Mouse (Mus musculus) spleen, embryonic (tissue): Measurements from ENCODE around the gene Fndc3b.
"Not testable (repeated sequence)": the region's sequence is repeated elsewhere in the genome, so short reads cannot be mapped to it uniquely, and the experiment has no call there.

Source experiments
- CTCF ChIA-PET: fragments of 350-600 bp; sonication (Branson Sonifier 250); formaldehyde crosslinking; loops from one replicate; lab custom pipeline; 2022; lab: Charles Lee

Gene Fndc3b

DNA sequence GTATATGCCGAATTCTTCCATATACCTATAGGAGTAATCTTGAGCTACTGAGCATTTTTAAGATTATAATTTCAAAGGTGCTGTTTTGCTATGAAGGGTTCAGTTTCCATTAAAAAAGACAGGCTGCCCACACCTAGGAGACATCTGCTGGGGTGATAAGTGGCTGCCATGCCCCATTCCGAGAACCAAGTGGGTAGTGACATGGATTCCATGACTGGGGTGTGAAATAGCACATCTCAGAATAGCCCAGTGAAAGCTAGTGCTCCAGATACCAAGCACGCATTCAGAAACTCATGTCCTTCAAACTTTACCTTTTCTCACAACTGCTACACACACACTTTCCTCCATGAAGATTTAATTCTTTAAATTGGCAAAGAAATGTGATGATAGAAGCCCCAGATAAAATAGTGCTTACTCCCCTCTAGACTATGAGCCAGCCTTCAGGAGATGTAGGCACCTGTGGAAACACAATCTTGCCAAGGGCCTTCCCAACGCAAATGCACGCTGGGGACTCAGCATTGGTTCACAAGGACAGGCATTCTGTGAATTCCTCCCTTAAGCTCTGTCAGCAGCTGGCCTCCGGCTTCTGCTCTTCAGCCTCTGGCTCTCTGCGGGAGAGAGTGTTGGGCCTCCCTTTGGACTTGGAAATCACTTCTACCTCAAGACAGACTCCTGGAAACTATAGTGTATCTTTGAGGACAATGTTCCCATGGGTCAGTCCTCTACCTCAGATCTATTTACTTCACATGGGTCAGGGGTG, 207.6 kb downstream of the Fndc3b start:
- CTCF ChIA-PET, result no interaction called here

DNA sequence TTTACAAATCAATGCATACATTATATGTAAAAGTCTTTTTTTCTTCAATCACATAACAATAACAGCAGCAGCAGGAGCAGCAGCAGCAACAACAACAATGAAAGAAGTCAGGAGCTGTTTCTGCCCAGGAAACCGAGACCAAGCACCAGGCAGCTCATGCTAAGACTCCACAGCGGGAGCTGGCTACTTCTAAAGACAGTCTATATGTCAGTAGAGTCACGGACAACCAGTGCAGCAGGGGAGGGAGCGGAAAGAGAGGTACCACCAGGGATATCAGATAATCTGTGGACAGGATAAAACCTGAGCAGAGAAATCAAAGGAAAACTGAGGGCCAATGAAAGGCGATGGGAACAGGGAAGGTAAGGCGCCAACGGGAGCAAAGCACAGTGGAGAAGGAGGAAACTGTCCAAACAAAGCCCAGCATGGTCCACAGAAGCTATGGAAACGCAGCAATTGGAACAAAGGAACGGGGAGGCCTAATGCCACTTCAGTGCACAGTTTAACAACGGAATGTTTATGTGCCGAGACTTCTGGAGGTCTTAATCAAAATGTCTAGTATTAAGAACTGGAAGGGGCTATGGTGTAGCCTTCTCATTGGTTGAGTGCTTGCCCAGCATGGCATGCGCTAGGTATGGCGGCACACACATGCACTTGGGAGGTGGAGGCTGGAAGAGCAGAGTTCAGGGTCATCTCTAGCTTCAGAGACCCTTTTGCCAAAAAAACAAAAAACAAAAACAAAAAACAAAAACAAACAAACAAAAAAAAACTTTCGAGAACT, 215.6 kb downstream of the Fndc3b start:
- CTCF ChIA-PET, result no interaction called here

DNA sequence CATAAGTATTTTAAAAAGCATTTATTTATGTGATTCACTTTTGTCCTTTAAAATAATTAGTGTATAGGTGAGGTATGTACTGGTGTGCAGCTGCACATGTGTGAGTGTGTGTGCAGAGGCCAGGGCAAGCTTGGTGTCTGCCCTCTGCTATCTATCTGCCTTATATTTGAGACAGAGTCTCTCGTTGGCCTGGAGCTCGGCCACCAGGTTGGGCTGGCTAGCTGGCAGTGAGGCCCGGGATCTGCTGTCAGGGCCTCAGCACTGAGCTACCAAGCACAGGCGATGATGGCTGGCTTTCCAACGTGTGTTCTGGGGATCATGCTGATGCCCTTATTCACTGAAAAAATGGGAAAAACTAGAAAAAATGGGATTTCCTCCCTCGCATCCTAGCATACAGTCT, 216.4 kb downstream of the Fndc3b start:
- CTCF ChIA-PET, result no interaction called here

DNA sequence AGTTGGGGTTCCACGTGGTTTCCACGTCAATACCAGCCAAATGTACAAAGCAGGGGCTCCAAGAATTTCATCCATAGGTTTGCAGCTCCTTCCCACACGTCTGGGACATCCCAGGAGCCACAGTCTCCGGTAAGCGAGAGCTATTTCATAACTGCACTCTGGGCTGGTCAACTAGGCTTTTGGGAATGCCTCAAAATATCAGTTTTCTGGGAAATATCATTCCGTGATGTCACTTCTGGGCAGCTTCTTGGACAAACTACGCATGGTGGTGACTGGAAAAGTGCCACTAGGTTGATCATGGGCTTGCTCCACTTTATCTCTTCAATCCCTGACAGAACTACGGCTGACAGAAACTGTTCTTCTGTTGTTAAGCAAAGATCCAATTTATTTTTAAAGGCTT, 217.0 kb downstream of the Fndc3b start:
- CTCF ChIA-PET, result no interaction called here

DNA sequence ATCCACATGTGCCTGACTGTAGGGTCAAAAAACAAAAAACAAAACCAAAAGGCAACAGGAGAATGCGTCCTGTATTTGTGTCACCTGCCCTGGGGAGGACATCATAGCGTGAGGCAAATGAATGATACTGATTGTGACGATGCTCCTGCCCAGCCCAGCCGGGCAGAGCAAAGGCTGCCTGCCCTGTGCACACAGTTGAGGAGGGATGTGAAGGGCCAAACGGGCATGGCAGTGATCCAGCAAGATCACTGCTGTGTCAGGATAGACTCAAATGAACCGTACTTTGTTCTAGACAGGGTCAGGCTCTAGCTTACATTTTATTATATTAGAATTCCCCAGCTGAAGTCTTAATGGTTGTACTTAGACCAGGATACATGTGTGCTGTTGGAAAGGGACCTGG, 219.3 kb downstream of the Fndc3b start:
- CTCF ChIA-PET, result no interaction called here

DNA sequence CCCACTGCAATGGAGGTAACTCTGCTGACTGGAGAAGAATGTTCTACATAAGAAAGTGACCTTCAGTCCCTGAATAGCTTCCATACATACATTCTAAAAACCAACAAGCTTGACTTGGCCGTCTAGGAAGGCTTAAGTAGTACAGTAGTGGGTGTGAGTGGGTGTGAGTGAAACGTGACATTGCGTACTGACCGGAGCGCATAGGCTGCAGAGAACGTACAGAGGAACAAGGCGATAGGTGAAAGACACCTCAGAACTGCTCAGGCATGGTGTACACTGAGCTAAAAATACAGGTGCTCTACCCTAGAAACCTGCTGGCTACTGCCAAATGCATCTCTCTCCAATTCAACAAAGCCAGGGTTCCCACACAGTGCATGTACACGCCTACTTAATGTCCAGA, 219.7 kb downstream of the Fndc3b start:
- CTCF ChIA-PET, result no interaction called here

DNA sequence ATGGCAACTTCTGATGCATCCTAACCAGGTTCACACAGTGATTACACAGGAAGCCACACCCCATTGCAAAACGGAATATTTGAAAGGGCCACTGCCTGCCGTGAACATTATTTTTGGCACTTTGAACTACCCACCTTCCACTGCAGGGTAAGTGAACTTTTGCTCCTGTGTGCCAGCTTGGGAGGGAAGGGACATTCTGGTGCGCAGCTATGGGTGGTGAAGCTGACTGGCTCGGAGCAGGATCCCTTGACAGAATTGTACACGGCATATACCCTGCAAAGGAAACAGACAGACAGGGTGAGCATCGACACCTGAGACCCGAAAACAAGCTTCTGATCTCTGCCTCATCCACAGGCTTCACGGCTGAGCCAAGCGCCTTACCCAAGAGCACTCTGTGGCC, 220.2 kb downstream of the Fndc3b start:
- CTCF ChIA-PET, result no interaction called here

DNA sequence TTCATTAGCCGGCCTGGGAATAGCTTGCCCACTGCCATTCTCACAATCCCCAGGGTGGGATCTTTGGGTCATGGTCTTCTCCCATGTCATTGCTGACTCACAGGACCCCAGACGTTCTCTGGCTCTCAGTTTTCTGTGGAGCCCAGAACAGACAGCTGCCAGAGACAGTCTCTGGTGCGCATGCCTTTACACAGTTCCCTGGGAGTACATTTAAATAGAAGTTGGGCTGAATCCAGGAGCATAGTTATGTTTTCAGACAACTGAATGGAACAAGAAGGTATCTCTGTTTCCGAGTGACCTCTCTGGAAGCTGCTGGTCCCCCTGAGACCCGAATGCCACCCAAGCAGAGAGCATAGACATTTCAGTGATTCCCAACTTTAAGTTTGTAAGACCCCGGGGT, 221.6 kb downstream of the Fndc3b start:
- CTCF ChIA-PET, result no interaction called here

DNA sequence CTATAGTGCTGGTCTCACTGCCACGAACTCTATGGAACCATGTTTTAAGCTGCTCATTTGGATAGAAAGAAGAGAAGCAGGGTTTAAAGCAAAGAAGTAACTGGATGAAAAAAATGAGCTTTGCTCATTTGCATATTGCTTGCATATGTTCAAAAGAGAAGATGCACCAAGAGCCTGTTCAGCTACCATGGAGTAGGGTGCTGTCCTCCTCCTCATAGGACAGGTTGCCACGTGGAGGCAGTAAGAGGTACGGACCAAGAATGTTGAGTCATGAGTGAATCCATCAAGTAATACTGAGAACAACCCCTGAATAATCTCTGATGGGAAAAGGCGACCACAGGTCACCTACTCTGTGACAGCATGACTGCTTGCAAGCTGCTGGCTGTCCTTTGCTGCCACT, 226.0 kb downstream of the Fndc3b start:
- CTCF ChIA-PET, result no interaction called here

DNA sequence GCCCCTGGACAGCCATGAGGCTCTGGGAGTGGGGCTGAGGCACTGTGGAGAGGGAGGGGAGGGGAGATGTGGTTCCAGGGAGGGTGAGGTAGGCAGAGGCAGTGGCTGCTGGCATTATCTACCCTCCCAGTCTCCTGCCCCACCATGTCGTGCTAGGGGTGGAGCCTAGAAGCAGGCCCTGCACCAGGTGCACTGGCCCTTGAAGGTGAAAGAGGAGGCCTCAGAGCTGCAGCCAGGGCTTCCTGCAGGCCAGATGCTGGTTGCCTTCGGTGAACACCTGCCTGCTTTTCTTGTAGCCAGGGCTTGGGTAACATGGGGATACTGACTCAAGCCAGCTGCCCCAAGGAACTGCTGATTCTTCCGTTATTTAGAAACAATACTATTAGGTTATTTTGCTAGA, 226.4 kb downstream of the Fndc3b start:
- CTCF ChIA-PET, result no interaction called here

DNA sequence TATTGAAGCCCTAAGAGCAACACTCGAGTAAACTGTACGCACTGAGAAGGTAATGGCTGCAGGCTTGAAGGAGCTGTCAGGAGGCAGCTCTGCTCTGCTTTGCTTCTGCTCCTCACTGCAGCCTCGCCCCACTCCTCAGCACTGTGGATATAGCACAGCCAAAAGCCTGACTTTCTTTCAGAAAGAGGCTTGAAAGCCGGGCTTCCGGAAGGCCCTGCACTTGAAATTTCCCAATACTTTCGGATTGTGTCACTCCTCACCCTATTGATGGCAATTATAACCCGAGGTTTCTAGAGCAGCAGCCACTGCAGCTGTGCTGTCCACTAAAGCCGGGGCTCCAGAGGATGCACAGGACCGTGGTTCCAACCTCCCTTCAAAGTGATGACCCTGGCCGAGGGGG, 227.3 kb downstream of the Fndc3b start:
- CTCF ChIA-PET, result no interaction called here

DNA sequence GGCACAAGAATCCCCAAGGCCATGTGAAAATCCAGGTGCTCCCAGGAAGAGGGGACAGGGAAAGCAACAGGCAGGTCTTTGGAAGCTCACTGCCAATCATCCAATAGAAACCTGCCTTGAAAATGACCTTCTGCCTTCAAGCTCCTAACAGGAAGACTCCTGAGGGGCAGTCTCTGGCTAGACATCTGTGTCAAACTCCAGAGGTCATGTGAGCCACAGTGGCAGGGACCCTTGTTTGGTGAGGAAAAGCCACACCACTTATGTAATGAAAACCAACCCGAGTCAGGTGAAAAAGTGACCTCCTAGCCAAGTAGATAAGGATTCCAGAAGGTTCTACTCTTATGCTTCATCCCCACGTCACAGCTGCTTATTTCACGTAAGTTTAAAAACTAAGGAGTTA, 227.8 kb downstream of the Fndc3b start:
- CTCF ChIA-PET, result no interaction called here

DNA sequence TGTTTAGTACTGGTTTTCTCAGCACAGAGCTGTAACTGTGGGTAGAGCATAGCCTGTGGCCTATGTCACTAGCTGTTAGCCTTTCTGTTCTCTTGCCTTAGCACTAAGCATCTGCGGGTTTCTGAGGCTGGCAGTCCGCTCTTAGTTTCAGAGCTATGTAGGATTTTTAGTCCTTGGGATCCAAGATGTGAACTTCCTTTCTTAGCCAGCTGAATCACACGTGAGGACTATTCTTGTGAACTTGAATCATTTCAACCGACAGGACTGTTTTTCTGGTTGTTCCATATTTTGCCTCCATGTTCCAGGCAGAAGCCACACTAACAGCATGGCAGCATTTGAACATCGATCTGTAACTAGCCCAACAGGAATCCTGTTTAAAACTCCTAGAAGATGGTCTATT, 229.4 kb downstream of the Fndc3b start:
- CTCF ChIA-PET, result no interaction called here

DNA sequence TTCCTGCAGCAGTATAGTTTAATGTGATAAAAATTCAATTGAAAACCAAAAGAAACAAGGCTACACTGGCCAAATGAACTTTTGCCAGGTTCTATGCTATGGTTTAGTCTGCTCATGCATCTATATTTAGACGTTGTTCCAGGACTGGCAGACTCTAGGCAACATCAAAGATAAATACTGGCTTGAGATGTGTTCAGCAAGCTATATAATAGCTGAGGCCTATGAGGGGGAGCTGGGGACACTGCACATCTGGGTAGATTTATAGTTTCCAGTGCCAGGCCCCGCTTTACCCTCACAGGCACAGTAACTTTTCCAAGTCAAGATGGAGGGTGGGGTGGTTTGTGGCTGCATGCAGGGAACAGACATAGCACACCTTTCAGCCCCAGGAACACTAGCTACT, 231.7 kb downstream of the Fndc3b start:
- CTCF ChIA-PET, result no interaction called here

DNA sequence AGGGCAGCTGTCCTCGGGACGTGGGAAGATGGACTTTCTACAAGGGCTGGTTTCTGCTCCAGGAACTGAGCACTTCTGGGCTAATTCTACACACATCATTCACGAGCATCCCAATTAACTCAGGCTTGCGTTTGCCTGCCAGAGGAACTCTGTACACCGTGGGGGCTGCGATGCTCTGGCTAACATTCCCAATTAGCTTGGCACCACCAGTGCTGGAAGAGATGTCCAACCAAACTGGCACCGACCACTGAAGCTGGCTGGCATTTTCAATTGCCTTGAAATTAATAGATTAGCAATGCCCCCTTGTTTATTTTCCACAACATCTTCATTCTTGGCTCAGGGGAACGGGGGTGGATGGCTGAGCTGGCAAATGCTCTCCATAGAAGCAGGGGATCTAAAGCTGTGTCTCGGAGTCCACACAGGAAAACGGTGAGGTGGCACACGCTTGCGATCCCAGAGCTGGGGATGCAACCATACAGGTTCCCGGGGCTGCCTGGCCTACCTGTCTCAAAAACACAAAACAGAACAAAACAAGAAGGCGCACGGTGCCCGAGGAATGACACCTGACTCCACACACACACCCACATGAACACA, 232.4 kb downstream of the Fndc3b start:
- CTCF ChIA-PET, result no interaction called here

DNA sequence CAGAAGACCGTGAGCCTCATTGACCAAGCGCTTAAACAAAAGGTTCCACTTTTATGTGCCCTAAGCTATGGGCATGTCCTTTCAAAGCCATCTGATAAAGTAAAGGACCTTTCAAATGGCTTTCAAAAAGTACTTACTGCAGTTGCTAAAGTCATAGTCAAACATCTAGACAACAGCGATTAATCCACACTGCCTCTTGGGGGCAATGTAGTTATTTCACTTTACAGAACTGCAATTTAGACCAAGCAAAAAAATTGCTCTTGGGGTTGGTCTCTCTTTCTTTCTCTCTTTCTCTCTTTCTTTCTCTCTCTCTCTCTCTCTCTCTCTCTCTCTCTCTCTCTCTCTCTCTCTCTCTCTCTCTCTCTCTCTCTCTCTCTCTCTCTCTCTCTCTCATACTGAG, 233.4 kb downstream of the Fndc3b start:
- CTCF ChIA-PET, result not testable (repeated sequence)

DNA sequence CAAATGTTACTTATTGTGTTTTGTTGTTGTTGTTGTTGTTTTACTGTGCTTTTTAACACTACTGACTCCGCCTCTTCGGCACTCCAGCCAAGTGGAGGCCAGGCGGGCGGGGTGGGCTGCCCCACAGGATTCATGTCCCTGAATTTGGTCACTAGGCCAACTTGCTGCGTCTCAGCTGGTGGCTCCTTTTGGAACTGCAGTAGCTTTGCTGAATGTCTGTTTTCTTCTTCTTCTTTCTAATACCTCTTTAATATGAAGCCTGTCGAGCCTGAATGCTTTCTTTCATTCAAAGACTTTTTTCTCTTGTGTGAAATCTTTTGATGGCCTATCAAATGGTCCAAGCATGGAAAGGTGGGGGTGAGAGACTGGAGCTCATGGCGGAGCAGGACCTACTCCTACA, 235.2 kb downstream of the Fndc3b start:
- CTCF ChIA-PET, result no interaction called here

DNA sequence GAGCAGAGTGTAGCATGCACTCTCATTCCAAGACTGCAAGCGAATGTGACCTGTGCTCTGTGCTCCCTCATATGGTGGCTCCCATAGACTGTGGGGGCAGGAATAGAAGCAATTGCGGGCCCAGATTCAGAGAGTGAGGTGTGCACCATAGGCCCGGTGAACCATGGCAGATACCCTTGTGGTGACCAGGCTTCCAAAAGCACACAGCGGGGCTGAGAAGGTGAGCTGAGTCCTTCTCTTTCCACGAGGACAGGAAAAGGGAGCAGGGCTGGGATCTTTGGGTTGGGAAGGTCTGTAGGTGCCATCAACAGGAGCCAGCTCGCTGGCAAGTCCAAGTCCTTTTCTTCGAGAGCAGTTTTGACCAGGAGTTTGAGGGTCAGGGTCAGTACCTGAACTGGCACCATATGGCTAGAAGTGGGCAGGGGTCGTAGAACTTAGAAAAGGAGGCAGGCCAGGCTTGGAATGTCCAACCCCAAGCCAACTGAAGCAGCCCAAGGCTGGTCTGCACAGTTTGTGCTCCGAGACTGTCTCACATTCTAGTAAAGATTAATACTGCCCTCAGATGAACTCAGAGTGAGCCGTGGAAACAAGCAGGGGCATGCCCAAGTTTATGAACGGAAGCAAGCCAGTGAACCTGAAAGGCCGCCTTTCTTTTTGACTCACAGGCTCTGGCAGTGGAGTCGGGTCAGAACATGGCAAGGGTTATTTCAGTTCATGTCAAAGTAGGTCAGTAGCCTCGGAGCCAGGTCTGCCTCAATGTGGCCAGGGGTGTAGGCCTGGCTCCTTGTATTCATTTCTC, 237.1 kb downstream of the Fndc3b start:
- CTCF ChIA-PET, result no interaction called here

DNA sequence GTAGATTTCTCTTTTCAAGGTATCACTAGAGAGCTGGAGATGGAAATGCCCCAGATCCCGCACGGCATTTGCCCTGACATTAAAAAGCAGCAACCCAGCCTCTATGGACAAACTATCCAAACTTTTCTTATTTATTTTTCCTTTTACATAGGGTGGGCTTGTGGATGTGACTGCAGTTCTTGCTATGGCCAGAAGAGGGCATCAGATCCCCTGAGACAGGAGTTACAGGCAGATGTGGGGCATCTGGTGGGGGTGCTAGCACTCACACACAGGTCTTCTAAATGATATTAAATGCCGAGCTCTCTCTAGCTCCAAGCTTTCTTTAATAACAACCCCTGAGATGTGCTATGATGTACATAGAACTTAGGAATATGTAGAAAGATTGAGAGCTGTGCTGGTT, 238.3 kb downstream of the Fndc3b start:
- CTCF ChIA-PET, result interaction anchor here (0.6 kb wide), 2 partner anchors 188 to 1272 kb away, joined by 4 to 6 read pairs; no protein-coding TSS in a partner anchor

DNA sequence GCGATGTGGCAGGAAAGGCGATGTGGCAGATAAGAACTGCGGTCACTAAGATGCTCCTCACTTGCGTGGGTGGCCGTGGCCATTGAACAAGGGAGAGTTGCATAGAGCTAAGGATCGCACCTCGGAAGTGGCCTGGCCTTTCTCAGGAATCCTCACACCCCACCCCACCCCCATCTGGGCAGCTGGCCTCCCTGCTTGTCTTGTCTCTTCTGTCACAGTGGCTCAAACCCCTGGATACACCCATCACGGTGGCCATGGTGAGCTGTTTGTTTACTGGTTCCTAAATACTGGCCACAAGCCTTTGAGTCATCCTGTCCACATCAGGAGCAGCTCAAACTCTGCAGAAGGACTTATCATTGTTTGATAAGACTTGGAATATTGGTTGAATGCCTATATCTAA, 240.3 kb downstream of the Fndc3b start:
- CTCF ChIA-PET, result interaction anchor here (0.7 kb wide), 1 partner anchor 29 kb away, joined by 3 read pairs; no protein-coding TSS in a partner anchor

DNA sequence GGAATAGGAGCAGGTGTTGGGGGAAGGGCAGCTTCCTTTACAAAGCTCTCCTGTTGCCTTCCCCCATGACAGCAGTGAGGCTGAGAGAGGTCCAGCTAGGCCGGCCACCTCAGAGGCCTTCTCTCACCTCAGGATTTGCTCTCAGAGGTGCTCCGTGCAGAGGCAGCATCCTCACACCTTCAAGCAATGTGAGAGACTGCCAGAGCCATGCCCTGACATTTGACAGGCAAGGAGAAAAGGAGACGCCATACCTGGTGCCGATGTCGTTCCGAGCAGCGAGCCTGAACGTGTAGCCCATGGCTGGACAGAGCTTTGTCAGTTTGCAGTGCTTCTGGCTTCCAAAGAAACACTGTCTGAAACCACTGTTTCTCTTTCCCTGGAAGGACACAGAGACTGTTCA, 241.1 kb downstream of the Fndc3b start:
- CTCF ChIA-PET, result interaction anchor here (0.6 kb wide), 1 partner anchor 105 kb away, joined by 4 read pairs; no protein-coding TSS in a partner anchor

DNA sequence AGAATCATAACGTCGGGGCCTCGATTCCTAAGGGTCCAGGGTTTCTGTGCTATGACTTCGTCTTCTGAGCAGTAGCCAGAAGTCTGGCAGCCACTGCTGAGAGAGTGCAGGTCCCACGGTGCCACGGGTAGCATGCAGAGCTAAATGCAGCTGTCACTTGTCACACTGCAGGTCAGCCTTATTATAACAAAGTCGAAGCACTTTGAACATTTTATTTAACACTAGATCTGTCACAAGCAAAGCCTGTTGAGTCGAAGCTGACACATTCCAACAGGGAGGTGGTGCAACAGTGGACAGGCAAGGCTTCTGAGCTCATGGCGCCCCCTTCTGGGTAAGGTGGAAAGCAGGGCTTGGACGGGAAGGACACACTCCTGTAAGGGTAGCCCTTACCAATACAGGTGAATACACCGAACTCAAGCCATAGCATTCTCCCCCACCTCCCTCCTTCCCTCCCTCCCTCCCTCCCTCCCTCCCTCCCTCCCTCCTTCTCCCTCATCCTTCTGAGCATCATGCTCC, 243.5 kb downstream of the Fndc3b start:
- CTCF ChIA-PET, result interaction anchor here (0.7 kb wide), 1 partner anchor 120 kb away, joined by 3 read pairs; no protein-coding TSS in a partner anchor
